Mouse (Mus musculus) hindbrain, embryonic 13.5 days (tissue): ENCODE measurements around the gene Rab24. TPM values are rescaled to one million over a fixed set of nuclear protein-coding genes. Genes with fewer than 3 reads are reported as not detected.

Experiments
- ATAC-seq: fragments of 200-750 bp; cut with Nextera tagmentation; 2 replicates; pipeline ENCODE4 v1.8.0; 2017; ENCODE audit warnings: moderate TSS enrichment; ENCODE audit not compliant: low FRiP score
- H3K27ac ChIP-seq: fragments of 300-500 bp; sonication (generic); 2 replicates; pipeline ENCODE4 v1.5.1; 2015; ENCODE audit warnings: inconsistent platforms, mild to moderate bottlenecking, moderate library complexity
- H3K27me3 ChIP-seq: fragments of 300-500 bp; sonication (generic); 2 replicates; pipeline ENCODE4 v1.6.1; 2015; ENCODE audit warnings: mild to moderate bottlenecking, inconsistent platforms
- H3K36me3 ChIP-seq: fragments of 300-500 bp; sonication (generic); 2 replicates; pipeline ENCODE4 v1.6.1; 2015; ENCODE audit warnings: mild to moderate bottlenecking, inconsistent platforms
- H3K4me1 ChIP-seq: fragments of 300-500 bp; sonication (generic); replicated peaks from 2 replicates; pipeline ENCODE4 v1.6.1; 2015; ENCODE audit warnings: inconsistent platforms
- H3K4me2 ChIP-seq: fragments of 300-500 bp; sonication (generic); 2 replicates; pipeline ENCODE4 v1.6.1; 2015; ENCODE audit warnings: inconsistent platforms, mild to moderate bottlenecking, moderate library complexity
- H3K4me3 ChIP-seq: fragments of 300-500 bp; sonication (generic); 2 replicates; pipeline ENCODE4 v1.5.1; 2015; ENCODE audit warnings: mild to moderate bottlenecking, inconsistent platforms
- H3K9ac ChIP-seq: fragments of 300-500 bp; sonication (generic); 2 replicates; pipeline ENCODE4 v1.6.1; 2015; ENCODE audit warnings: mild to moderate bottlenecking, inconsistent platforms
- H3K9me3 ChIP-seq: fragments of 300-500 bp; sonication (generic); 2 replicates; pipeline ENCODE4 v1.6.1; 2016; ENCODE audit warnings: inconsistent platforms
- WGBS: fragments of 180-500 bp; shearing (Covaris S2); methylation state at CpG from one replicate; pipeline ENCODE4 v1.1.7; 2015; 5-methylcytosine and 5-hydroxymethylcytosine counted together
- polyA plus RNA-seq: library from polyadenylated mRNA; unstranded; fragments of >200 nt; fragmentation: Nextera tagmentation; extraction: Ambion mirVana; gene quantifications from 2 replicates; pipeline ENCODE4 v1.2.1, GENCODE M21; 2015

Rab24 gene
- polyA plus RNA-seq, 1 experiment from 2014 or later: 102 TPM

- Histone ChIP-seq H3K4me1 (no peaks in the 10 kb centered on the region), H3K4me2 (no peak overlapping the region), H3K27ac (no peak overlapping the region), H3K4me3 (no peak overlapping the region), H3K27me3 (no peaks in the 10 kb centered on the region), H3K9me3 (no peaks in the 10 kb centered on the region), H3K9ac (no peak overlapping the region), H3K36me3 (peaks cover 49% of the 10 kb centered on the region)
- WGBS: 80% methylated on average over 5 of the region's 5 CpGs
- no peak for ATAC-seq
These were observed 44.5 kb downstream of the Rab24 start for GRCm38 (mm10) chr13:55277203-55277602.

Other genes starting within 250 kb of the Rab24 start
- gene Uimc1, start 221.6 kb downstream of the Rab24 start, polyA plus RNA-seq: 20.0 and 20.3 TPM in 2 replicates
- 25.0 and 28.2 TPM in 2 replicates for gene Zfp346, start 216.6 kb downstream of the Rab24 start, polyA plus RNA-seq
- not detected in 2 replicates for gene Gm17617, start 188.4 kb downstream of the Rab24 start, polyA plus RNA-seq
- gene Fgfr4, start 169.3 kb downstream of the Rab24 start, polyA plus RNA-seq: 1.1 and 2.0 TPM in 2 replicates
- 70.7 and 73.5 TPM in 2 replicates for gene Nsd1, start 112.2 kb downstream of the Rab24 start, polyA plus RNA-seq
- 300 and 307 TPM in 2 replicates for gene Prelid1, start 1.4 kb downstream of the Rab24 start, polyA plus RNA-seq
- 12.1 and 12.4 TPM in 2 replicates for gene Mxd3, start 7.9 kb upstream of the Rab24 start, polyA plus RNA-seq
- gene Lman2, start 40.8 kb upstream of the Rab24 start, polyA plus RNA-seq: 55.2 and 57.1 TPM in 2 replicates
- gene Rgs14, start 47.8 kb upstream of the Rab24 start, polyA plus RNA-seq: 0.21 and 0.29 TPM in 2 replicates
- not detected in 2 replicates for gene Slc34a1, start 76.2 kb upstream of the Rab24 start, polyA plus RNA-seq
- gene Pfn3, start 93.3 kb upstream of the Rab24 start, polyA plus RNA-seq: 0.80 TPM in 1 of 2 replicates, not detected in the other
- not detected in 2 replicates for gene F12, start 104.8 kb upstream of the Rab24 start, polyA plus RNA-seq
- 27.7 and 31.3 TPM in 2 replicates for gene Grk6, start 123.1 kb upstream of the Rab24 start, polyA plus RNA-seq
- 2.6 and 3.2 TPM in 2 replicates for gene Prr7, start 142.3 kb upstream of the Rab24 start, polyA plus RNA-seq
- 615 and 625 TPM in 2 replicates for gene Dbn1, start 166.2 kb upstream of the Rab24 start, polyA plus RNA-seq
- 141 and 146 TPM in 2 replicates for gene Pdlim7, start 191.7 kb upstream of the Rab24 start, polyA plus RNA-seq
- gene Dok3, start 207.3 kb upstream of the Rab24 start, polyA plus RNA-seq: 4.1 and 5.7 TPM in 2 replicates
- gene Ddx41, start 214.7 kb upstream of the Rab24 start, polyA plus RNA-seq: 55.6 and 55.9 TPM in 2 replicates
- 57.0 and 57.1 TPM in 2 replicates for gene Fam193b, start 249.2 kb upstream of the Rab24 start, polyA plus RNA-seq